Mouse (Mus musculus) E14TG2a.4 (cell line): Measurements from ENCODE around the gene Gm4631.
"Not testable (repeated sequence)": the region's sequence is repeated elsewhere in the genome, so short reads cannot be mapped to it uniquely, and the experiment has no call there.

Experiments used
- CTCF ChIP-seq: conservative IDR thresholded peaks from 2 replicates; pipeline ENCODE4 v1.5.1; 2014; ENCODE audit warnings: low read length
- NANOG ChIP-seq: IDR thresholded peaks from 2 replicates; pipeline ENCODE4 v1.6.1; 2014; ENCODE audit warnings: borderline replicate concordance, low read length, mixed read lengths
- POU5F1 ChIP-seq: IDR thresholded peaks from 2 replicates; pipeline ENCODE4 v1.6.1; 2014; ENCODE audit warnings: low read length, borderline replicate concordance

- TF ChIP-seq CTCF, NANOG, POU5F1: not testable (repeated sequence)
These were observed 63.2 kb downstream of the Gm4631 start, which contains the start of gene Gm14440 for GRCm38 (mm10) chr2:175274825-175275224.
